Mouse (Mus musculus) thymus, adult 2 months (tissue): ENCODE measurements around the gene Hdac4.

Experiments
- CTCF ChIP-seq: fragments of 200-500 bp; IDR thresholded peaks from 2 replicates; pipeline ENCODE4 v1.5.1; 2012; ENCODE audit warnings: mild to moderate bottlenecking, control low read depth, low read length, moderate library complexity, borderline replicate concordance; ENCODE audit not compliant: control insufficient read depth, poor library complexity, insufficient read depth; ENCODE audit errors: extremely low read depth
- POLR2A ChIP-seq: fragments of 200-500 bp; IDR thresholded peaks from 2 replicates; pipeline ENCODE4 v1.6.1; 2012; ENCODE audit warnings: mild to moderate bottlenecking, low read length, control low read depth, moderate library complexity; ENCODE audit not compliant: control insufficient read depth, poor library complexity, insufficient read depth; ENCODE audit errors: extremely low read depth

DNA sequence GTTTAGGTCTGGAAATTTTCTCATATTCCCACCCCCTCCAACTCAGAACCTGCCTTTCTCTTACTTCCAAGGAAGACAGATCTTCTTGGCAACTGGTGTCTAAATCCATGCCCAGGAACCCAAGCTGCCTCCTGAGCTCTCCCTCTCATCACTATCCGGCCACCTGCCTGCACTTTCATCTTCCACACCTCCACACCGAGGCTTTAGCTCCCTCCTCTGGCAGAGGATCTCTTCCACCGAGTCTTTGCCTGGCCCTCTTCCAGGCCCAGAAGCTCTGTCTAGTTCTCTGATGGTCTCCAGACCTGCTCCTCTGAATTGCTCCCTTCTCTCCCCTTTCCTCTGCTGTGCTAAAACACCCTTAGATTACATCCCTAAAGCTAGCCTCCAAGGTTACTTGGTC is 253.5 kb downstream of the Hdac4 start:
- TF ChIP-seq CTCF (no peak), POLR2A (no peak)
